Mouse (Mus musculus) urinary bladder, postnatal 4 days (tissue): ENCODE data around the gene Zfp980.
"Not testable (repeated sequence)": the region's sequence is repeated elsewhere in the genome, so short reads cannot be mapped to it uniquely, and the experiment has no call there.

Experiments
- DNase-seq, 2 experiments: peaks; one replicate each; pipeline ENCODE4 v3.0.0; 2021 to 2022; ENCODE audit warnings: low spot score in 2 of 2

Zfp980 gene

GRCm38 (mm10) chr4:145670385-145670784, at the start of gene Zfp980:
TSS of gene Zfp980 (plus strand) at chr4:145670685.
- not testable (repeated sequence) for DNase-seq

- not testable (repeated sequence) for DNase-seq
Observed at GRCm38 (mm10) chr4:145640416-145641185, 29.9 kb upstream of the Zfp980 start.

- not testable (repeated sequence) for DNase-seq
Observed at GRCm38 (mm10) chr4:145674286-145674780, 3.8 kb downstream of the Zfp980 start.

- peak in 1 of 2 experiments; percentile 67 for DNase-seq
Observed at GRCm38 (mm10) chr4:145680217-145680616, 9.7 kb downstream of the Zfp980 start.

GRCm38 (mm10) chr4:145680672-145681387, 10.3 kb downstream of the Zfp980 start:
- DNase-seq: not testable (repeated sequence)

GRCm38 (mm10) chr4:145682021-145682420, 11.5 kb downstream of the Zfp980 start:
- not testable (repeated sequence) for DNase-seq

GRCm38 (mm10) chr4:145683024-145683766, 12.7 kb downstream of the Zfp980 start:
- not testable (repeated sequence) for DNase-seq

- DNase-seq: not testable (repeated sequence)
Observed at GRCm38 (mm10) chr4:145686061-145686460, 15.6 kb downstream of the Zfp980 start.

- peak; percentile 15 to 57 for DNase-seq
Observed at GRCm38 (mm10) chr4:145744935-145745644, 74.6 kb downstream of the Zfp980 start.

- not testable (repeated sequence) for DNase-seq
Observed at GRCm38 (mm10) chr4:145745645-145745991, 75.1 kb downstream of the Zfp980 start.
